Mouse (Mus musculus) lung, adult 10 weeks (tissue): Measurements from ENCODE around the gene Bhmt2. TPM values are rescaled to one million over a fixed set of nuclear protein-coding genes. Genes with fewer than 3 reads are reported as not detected.

Source experiments
- polyA plus RNA-seq: library from polyadenylated mRNA; stranded (reverse); fragments of 350-450 nt; fragmentation: Illumina TruSeq; extraction: RNeasy Lipid Tissue Mini Kit (QIAGEN cat#74804); gene quantifications from one replicate; pipeline ENCODE4 v1.2.3, GENCODE M21; 2014; ENCODE audit warnings: low read depth, low replicate concordance; ENCODE audit not compliant: insufficient read depth

The Bhmt2 gene
- not detected for polyA plus RNA-seq

GRCm38 (mm10) chr13:93674131-93674561 is at the start of gene Bhmt2, which contains the start of gene Dmgdh:
TSS of gene Bhmt2 (minus strand) at chr13:93674302.
TSS of gene Dmgdh (plus strand) at chr13:93674433.

GRCm38 (mm10) chr13:93637282-93638245 is 36.5 kb downstream of the Bhmt2 start, which contains the start of gene Bhmt:
TSS of gene Bhmt (minus strand) at chr13:93637961.

Other genes with a start within 250 kb of the Bhmt2 start
- gene Jmy, start 174.5 kb downstream of the Bhmt2 start, polyA plus RNA-seq, result 5.3 TPM
- not detected for gene Bhmt, start 36.3 kb downstream of the Bhmt2 start, polyA plus RNA-seq
- gene Dmgdh, start 131 bp upstream of the Bhmt2 start, polyA plus RNA-seq, result not detected
- 10.8 TPM for gene Arsb, start 97.3 kb upstream of the Bhmt2 start, polyA plus RNA-seq